Mouse (Mus musculus): ENCODE measurements around the gene Lipc. TPM values are rescaled to one million over a fixed set of nuclear protein-coding genes. Genes with fewer than 3 reads are reported as not detected.

The Lipc gene
- total RNA-seq, 2 experiments from 2014 or later = not detected

DNA sequence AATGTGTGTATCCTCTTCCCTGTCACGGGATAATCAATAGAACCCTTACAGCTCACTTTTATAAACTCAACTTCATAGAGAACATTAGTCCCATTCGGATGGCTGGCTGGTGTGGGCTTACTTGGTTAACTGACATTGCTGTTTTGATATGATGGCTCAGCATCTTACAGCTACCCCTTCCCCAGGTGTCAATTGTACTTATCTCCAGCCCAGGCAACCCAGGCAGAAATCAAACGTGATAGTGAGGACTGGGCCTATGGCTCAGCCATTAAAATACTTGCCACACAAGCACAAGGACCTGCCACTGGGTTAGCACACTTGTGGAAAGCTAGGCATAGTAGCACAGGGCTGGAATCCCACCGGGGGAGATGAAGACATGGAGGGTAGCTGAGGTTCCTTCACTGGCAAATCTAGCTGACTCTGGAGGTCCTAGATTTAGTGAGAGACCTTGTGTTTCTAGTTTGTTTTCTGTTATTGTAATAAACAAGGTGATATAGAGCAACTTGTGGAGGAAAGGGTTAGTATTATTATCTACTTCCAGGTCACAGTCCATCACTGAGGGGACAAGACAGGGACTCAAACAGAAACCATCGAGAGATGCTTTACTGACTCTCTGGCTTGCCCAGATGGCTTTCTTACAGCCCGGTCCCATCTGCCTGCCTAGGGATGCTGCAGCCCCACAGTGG is 121.0 kb downstream of the Lipc start:
- ATAC-seq (replicated peaks; ENCODE audit: poor library complexity) = no peak

GRCm38 (mm10) chr9:70829784-70830488 is 122.1 kb downstream of the Lipc start:
- no peak for ATAC-seq (replicated peaks; ENCODE audit: poor library complexity)

DNA sequence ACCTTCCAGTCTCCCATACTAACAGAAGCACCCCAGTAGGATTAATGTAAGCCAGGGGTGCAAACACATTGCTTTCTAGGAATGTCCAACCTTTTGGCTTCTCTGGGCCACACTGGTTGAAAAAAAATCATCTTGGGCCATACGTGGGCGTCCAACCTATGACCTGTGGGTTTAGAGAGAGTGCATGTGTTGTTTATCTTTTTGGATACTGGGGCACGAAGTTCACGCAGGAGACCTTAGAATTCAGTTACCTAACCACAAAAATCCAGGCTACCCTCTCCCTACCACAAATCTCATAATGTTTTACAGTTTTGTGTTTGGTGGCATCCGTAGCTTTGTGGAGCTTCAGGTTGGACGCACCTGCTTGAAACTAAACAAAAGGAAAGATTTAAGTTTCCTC is 124.1 kb downstream of the Lipc start:
- no peak for ATAC-seq (replicated peaks; ENCODE audit: poor library complexity)

- no peak for ATAC-seq (replicated peaks; ENCODE audit: poor library complexity)
These were observed 127.9 kb downstream of the Lipc start for GRCm38 (mm10) chr9:70824103-70824502.

DNA sequence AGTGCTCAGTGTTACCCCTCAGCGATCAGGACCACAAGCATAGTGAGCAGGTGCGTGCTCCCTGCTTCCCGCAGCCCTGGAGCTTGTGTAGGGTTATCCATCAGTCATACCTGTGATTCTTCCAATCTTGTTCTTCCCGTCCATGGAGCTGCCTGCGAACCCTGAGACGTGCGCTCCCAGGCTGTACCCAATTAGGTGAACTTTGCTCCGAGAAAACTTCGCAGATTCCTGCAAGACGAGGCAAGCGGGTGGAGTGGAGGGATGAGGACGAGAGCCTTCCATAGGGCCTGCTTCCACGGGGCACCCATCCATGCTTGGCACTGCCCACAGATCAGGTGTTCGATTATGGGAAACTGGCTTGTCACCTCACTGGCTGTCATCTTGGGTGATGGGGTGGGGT is 133.3 kb downstream of the Lipc start:
- no peak for ATAC-seq (replicated peaks; ENCODE audit: poor library complexity)

- ATAC-seq (replicated peaks; ENCODE audit: poor library complexity) = no peak
These were observed 134.6 kb downstream of the Lipc start for GRCm38 (mm10) chr9:70817396-70817795.

- no peak for ATAC-seq (replicated peaks; ENCODE audit: poor library complexity)
These were observed 135.2 kb downstream of the Lipc start for GRCm38 (mm10) chr9:70816701-70817305.

GRCm38 (mm10) chr9:70812551-70812950 is 139.5 kb downstream of the Lipc start:
- peak; percentile 82 for ATAC-seq (replicated peaks; ENCODE audit: poor library complexity)

DNA sequence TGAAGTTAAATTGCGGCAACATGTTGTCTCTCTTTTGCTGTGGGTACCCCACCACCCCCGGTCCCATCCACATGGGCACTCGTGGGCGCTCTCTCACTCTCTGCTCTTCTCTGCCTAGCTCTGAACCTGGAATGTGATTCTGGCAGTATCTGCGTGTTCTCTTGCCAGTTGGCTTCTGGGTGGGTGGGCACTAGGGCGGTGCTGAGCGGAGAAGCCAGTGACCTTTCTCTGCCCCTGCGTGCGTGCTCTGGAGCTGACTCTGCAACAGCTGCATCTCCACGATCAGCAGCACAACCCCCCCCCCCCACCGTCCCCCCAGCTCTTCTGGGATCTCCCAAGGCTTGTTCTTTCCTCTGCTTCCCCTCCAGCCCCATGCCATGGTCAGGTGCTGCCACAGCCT is 144.3 kb downstream of the Lipc start:
- ATAC-seq (replicated peaks; ENCODE audit: poor library complexity) = no peak

DNA sequence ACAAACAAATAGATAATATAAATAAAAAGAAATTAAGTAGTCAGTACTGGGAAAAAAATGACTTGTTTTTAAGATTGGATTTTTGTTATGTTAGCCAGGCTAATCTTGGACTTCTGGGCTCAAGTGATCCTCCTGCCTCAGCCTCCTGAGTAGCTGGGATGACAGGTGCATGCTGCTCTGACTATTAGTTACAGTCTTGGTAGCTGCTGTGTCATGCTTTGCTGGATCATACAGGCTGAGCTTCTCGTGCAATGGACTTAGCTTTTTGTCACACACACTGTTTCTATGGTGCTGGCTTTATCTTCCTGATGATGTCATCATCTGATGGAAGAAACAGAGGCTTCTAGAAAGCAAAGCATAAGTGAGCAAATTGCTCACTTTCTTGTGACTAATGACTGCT is 146.0 kb downstream of the Lipc start:
- no peak; the same call in 1 of the 2 replicates for ATAC-seq (replicated peaks; ENCODE audit: poor library complexity)

DNA sequence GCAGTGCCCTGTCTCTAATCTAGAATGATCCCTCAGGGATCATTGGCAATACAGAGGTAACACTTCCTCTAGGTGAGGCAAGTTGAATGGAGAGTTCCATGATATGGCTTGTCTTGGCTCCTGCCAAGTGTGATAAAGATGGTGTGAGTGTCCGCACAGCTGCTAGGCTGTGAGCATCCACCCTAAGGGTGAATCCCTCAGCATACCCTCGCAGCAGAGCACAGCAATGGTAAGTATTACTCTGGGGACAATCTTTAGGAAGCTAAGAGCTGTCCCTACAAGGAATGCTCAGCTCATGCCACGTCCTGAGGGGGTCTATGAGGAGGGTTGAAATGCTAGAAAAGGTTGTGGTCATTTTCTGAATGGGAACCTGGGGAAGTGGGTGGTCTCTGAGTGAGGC is 149.2 kb downstream of the Lipc start:
- ATAC-seq (replicated peaks; ENCODE audit: poor library complexity) = no peak

DNA sequence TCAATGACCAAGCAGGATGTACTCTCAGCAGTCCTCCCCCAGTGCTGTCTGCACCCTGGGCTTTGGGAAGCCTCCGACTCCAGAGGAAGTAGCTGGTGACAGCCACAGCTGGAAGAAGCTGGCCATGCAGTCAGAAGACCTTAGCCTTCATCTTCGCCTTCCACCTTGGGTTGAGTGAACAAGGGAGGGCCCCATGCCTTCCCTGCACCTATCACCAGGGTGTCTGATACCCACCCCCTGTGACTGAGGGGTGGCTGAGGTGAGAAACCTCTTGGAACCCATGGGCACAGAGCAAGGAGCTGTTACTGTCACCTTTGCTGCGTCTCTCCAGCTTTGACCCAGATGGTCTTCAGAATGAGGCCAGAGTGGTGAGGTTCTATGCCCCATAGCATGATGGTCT is 150.3 kb downstream of the Lipc start:
- no peak for ATAC-seq (replicated peaks; ENCODE audit: poor library complexity)

GRCm38 (mm10) chr9:70800588-70801315 is 151.3 kb downstream of the Lipc start:
- no peak for ATAC-seq (replicated peaks; ENCODE audit: poor library complexity)

- no peak for ATAC-seq (replicated peaks; ENCODE audit: poor library complexity)
These were observed 156.6 kb downstream of the Lipc start for GRCm38 (mm10) chr9:70795439-70795757.

- no peak for ATAC-seq (replicated peaks; ENCODE audit: poor library complexity)
These were observed 157.2 kb downstream of the Lipc start for GRCm38 (mm10) chr9:70794643-70795438.

DNA sequence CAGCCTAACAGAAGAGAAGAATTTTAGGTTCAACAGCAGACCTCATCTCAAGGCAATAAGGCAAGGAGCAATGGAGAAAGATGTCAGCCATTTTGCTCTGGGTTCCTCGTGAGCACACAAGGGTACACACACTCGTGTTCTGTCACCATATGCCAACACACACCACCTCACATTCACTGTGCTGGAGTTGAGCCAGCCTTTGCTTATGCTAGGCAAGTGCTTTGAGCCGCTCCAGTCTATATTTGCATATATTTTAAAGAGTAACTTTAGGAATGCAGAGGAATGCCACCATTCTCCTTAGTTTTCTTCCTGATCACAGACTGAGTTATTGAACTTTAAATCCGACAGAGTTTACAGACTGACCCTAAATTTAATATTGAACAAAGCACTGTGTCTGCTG is 161.4 kb downstream of the Lipc start:
- no peak for ATAC-seq (replicated peaks; ENCODE audit: poor library complexity)

- no peak for ATAC-seq (replicated peaks; ENCODE audit: poor library complexity)
These were observed 163.3 kb downstream of the Lipc start for GRCm38 (mm10) chr9:70788705-70789104.

GRCm38 (mm10) chr9:70782191-70782590 is 169.8 kb downstream of the Lipc start:
- no peak for ATAC-seq (replicated peaks; ENCODE audit: poor library complexity)

DNA sequence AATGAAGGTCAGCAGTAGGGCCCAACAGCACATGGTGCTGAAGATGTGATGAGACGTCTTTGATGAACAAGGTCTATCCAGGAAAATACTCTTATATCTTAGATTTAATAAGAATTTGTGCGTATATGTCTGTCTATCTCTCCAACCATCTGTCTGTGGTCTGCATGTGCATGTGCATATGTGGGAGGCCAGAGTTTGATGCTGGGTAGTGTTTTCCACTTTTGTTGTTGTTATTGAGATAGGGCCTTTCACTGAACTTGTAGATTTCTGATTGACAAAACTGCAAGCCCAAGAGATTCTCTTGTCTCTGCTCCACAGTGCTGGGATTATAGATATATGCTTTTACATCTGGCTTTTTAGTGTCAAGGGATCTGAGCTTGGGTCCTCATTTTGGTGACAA is 176.5 kb downstream of the Lipc start:
- peak; percentile 61; the same call in 1 of the 2 replicates for ATAC-seq (replicated peaks; ENCODE audit: poor library complexity)

- ATAC-seq (replicated peaks; ENCODE audit: poor library complexity) = peak; percentile 78
These were observed 191.1 kb downstream of the Lipc start for GRCm38 (mm10) chr9:70760974-70761373.

Data from megakaryocyte progenitor cell, adult 5-6 weeks (primary cell).